Mouse (Mus musculus) intestine, postnatal 0 days (tissue): ENCODE results near the gene Crtac1. TPM values are rescaled to one million over a fixed set of nuclear protein-coding genes. Genes with fewer than 3 reads are reported as not detected.

Experiments used
- ATAC-seq: fragments of 200-750 bp; cut with Nextera tagmentation; 2 replicates; pipeline ENCODE4 v1.8.0; 2017; ENCODE audit warnings: mild to moderate bottlenecking, moderate TSS enrichment, moderate library complexity
- H3K27ac ChIP-seq: fragments of 300-500 bp; sonication (generic); 2 replicates; pipeline ENCODE4 v1.5.1; 2014; ENCODE audit warnings: mild to moderate bottlenecking, low read depth, low read length, moderate library complexity
- H3K27me3 ChIP-seq: fragments of 300-500 bp; sonication (generic); replicated peaks from 2 replicates; pipeline ENCODE4 v1.6.1; 2014; ENCODE audit warnings: low read length, mixed read lengths; ENCODE audit not compliant: control insufficient read depth, insufficient read depth
- H3K36me3 ChIP-seq: fragments of 300-500 bp; sonication (generic); 2 replicates; pipeline ENCODE4 v1.6.1; 2014; ENCODE audit warnings: mild to moderate bottlenecking, moderate library complexity; ENCODE audit not compliant: control insufficient read depth, insufficient read depth
- H3K4me1 ChIP-seq: fragments of 300-500 bp; sonication (generic); replicated peaks from 2 replicates; pipeline ENCODE4 v1.6.1; 2014; ENCODE audit warnings: antibody characterized with exemption, low read length, mixed read lengths; ENCODE audit not compliant: control insufficient read depth, insufficient read depth
- H3K4me2 ChIP-seq: fragments of 300-500 bp; sonication (generic); replicated peaks from 2 replicates; pipeline ENCODE4 v1.6.1; 2014; ENCODE audit warnings: low read depth, mild to moderate bottlenecking, moderate library complexity
- H3K4me3 ChIP-seq: fragments of 300-500 bp; sonication (generic); 2 replicates; pipeline ENCODE4 v1.5.1; 2014; ENCODE audit warnings: low read depth, low read length
- H3K9ac ChIP-seq: fragments of 300-500 bp; sonication (generic); 2 replicates; pipeline ENCODE4 v1.6.1; 2014; ENCODE audit warnings: mild to moderate bottlenecking, low read depth, low read length
- H3K9me3 ChIP-seq: fragments of 300-500 bp; sonication (generic); 2 replicates; pipeline ENCODE4 v1.6.1; 2016; ENCODE audit warnings: mixed run types; ENCODE audit not compliant: control insufficient read depth
- CTCF ChIP-seq: sonication (generic); IDR thresholded peaks from 2 replicates; pipeline ENCODE4 v1.5.1; 2016; ENCODE audit warnings: low read depth, mild to moderate bottlenecking, control low read depth, antibody characterized with exemption, moderate library complexity
- whole genome bisulfite sequencing: fragments of 180-500 bp; shearing (Covaris S2); extraction: QIAGEN DNeasy Blood & Tissue Kit; methylation state at CpG from one replicate; pipeline ENCODE4 v1.1.7; 2014; 5-methylcytosine and 5-hydroxymethylcytosine counted together
- polyA plus RNA-seq: library from polyadenylated mRNA; unstranded; fragments of >200 nt; fragmentation: Nextera tagmentation; extraction: Ambion mirVana; gene quantifications from 2 replicates; pipeline ENCODE4 v1.2.1, GENCODE M21; 2015

Crtac1 gene
- polyA plus RNA-seq, 1 experiment from 2014 or later, result 4.3 TPM

GRCm38 (mm10) chr19:42316998-42317397 is 114.6 kb downstream of the Crtac1 start:
- H3K27ac ChIP-seq, result no peak overlapping the region
- H3K9ac ChIP-seq, result no peak overlapping the region
- no peak for ATAC-seq
- TF ChIP-seq CTCF, result no peak
- 0 out of 2 replicates have a peak, but pooled peaks cover 13% of the 10 kb centered on the region for H3K27me3 ChIP-seq
- WGBS, result 64% methylated on average over 8 of the region's 8 CpGs
- H3K36me3 ChIP-seq, result no peaks in the 10 kb centered on the region
- no peaks in the 10 kb centered on the region for H3K4me1 ChIP-seq
- no peaks in the 10 kb centered on the region for H3K9me3 ChIP-seq
- no peak overlapping the region for H3K4me2 ChIP-seq
- H3K4me3 ChIP-seq, result no peak overlapping the region

DNA sequence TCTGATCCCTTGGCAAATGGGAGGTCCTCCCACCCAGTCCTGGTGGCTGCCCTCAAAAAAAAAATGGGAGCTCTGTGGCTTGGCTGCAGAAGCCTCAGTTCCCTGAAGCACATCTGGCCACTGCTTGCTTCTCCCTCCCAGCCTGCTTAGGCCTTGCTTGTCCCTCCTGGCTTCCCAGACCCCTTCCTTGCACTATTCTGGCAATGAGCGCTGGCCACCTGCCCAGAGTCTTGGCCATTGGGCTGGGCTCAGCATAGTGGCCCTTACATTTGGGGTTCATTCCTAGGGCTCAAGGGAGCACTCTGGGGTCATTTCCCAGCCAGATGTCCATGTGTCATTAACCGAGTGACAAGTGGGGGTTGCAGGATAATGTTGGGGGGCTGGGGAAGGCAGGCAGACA is 115.1 kb downstream of the Crtac1 start:
- ATAC-seq, result no peak
- H3K4me2 ChIP-seq, result no peak overlapping the region
- H3K36me3 ChIP-seq, result no peaks in the 10 kb centered on the region
- H3K9ac ChIP-seq, result no peak overlapping the region
- no peak overlapping the region for H3K4me3 ChIP-seq
- H3K9me3 ChIP-seq, result no peaks in the 10 kb centered on the region
- no peak for TF ChIP-seq CTCF
- 90% methylated on average over 2 of the region's 2 CpGs for WGBS
- 0 out of 2 replicates have a peak, but pooled peaks cover 13% of the 10 kb centered on the region for H3K27me3 ChIP-seq
- H3K4me1 ChIP-seq, result no peaks in the 10 kb centered on the region
- H3K27ac ChIP-seq, result no peak overlapping the region

DNA sequence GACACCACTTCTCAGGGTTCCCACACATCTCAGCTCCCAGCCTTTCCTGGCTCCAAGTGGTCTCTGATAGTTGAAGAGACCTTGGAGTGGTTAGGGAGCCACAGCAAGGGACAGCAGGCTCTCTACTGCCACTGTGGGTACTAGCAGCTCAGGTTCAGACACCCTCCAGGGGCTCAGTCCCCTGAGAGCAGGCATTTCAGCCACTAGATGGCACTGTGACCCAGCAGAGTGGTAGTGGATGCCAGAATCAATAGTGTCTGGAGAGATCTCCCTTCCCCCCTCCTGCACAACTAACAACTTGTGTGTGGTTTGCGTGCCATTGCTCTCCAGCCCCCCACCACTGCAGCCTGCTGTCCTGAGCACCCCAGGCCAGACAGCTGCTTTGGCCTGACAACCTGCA is 115.7 kb downstream of the Crtac1 start:
- 0% methylated on average over 1 of the region's 1 CpGs for WGBS

GRCm38 (mm10) chr19:42315070-42315679 is 116.4 kb downstream of the Crtac1 start:
- no peak for ATAC-seq
- 69% methylated on average over 6 of the region's 6 CpGs for whole genome bisulfite sequencing

More for the DNA sequence above, 115.7 kb downstream of the Crtac1 start:
- Histone ChIP-seq H3K27me3 (0 out of 2 replicates have a peak, but pooled peaks cover 13% of the 10 kb centered on the region), H3K27ac (no peak overlapping the region), H3K4me2 (no peak overlapping the region), H3K4me1 (no peaks in the 10 kb centered on the region), H3K4me3 (no peak overlapping the region), H3K9me3 (no peaks in the 10 kb centered on the region), H3K9ac (no peak overlapping the region), H3K36me3 (no peaks in the 10 kb centered on the region)
- ATAC-seq, result peak; percentile 45; the same call in 1 of the 2 replicates
- peak; percentile 96 for TF ChIP-seq CTCF

DNA sequence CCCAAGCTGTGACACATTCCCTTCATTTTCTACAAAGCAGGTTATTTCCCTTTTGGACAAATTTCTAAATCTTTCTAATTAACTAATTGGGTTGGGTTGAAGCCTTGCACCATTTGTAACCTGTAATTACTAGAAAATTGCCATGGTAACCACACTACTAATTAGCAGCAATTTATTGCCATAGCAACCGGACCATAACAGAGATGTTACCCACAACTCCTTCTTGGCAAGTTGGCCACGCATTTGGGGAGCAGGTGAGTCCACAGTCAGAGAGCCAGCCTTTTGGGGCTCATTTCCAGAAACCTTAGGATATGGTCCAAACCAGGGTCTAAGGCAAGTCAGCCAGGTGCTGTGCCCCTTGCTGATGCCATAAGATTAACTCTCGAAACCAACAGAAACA is 119.4 kb downstream of the Crtac1 start:
- Histone ChIP-seq H3K4me1 (no peaks in the 10 kb centered on the region), H3K9ac (no peak overlapping the region), H3K27me3 (no peaks in the 10 kb centered on the region), H3K4me2 (no peak overlapping the region), H3K36me3 (no peaks in the 10 kb centered on the region), H3K4me3 (no peak overlapping the region), H3K27ac (no peak overlapping the region), H3K9me3 (no peaks in the 10 kb centered on the region)
- 64% methylated on average over 3 of the region's 3 CpGs for WGBS
- no peak for ATAC-seq
- TF ChIP-seq CTCF, result no peak

More at GRCm38 (mm10) chr19:42315070-42315679, 116.4 kb downstream of the Crtac1 start:
- Histone ChIP-seq H3K9ac (no peak overlapping the region), H3K4me2 (no peak overlapping the region), H3K4me1 (no peaks in the 10 kb centered on the region), H3K4me3 (no peak overlapping the region), H3K36me3 (no peaks in the 10 kb centered on the region), H3K9me3 (no peaks in the 10 kb centered on the region), H3K27me3 (0 out of 2 replicates have a peak, but pooled peaks cover 13% of the 10 kb centered on the region), H3K27ac (no peak overlapping the region)
- TF ChIP-seq CTCF, result no peak

DNA sequence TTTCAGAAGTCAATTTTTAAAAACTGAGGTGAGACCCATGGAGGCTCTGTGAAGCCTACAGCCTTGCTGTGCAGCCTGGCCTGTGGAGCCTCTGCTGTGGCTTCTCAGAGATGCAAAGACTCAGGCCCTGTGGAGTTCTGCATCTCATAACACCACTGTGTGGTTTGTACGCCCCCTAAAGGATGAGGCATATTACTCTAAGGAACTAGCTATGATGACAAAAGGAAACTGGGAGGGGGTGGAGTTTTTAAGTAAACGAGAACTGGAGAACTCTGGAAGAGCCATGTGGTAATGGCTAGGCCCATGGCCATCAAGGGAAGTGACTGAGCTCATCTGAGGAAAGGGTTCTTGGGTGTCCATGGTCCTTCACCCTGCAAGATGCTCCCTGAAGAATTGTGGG is 120.3 kb downstream of the Crtac1 start:
- Histone ChIP-seq H3K4me2 (no peak overlapping the region), H3K9ac (no peak overlapping the region), H3K9me3 (no peaks in the 10 kb centered on the region), H3K36me3 (no peaks in the 10 kb centered on the region), H3K27ac (no peak overlapping the region), H3K4me1 (no peaks in the 10 kb centered on the region), H3K27me3 (no peaks in the 10 kb centered on the region), H3K4me3 (no peak overlapping the region)
- no peak for TF ChIP-seq CTCF
- ATAC-seq, result no peak
- WGBS, result 22% methylated on average over 2 of the region's 2 CpGs
